Mouse (Mus musculus) c-Kit-positive CD71-positive TER-119-positive erythroid progenitor cells, embryonic 14.5 days (primary cell): Measurements from ENCODE around the gene Mrrf.

Source experiments
- DNase-seq: peaks from one replicate; pipeline ENCODE4 v3.0.0-alpha.2; 2013; ENCODE audit warnings: low spot score

Gene Mrrf

DNA sequence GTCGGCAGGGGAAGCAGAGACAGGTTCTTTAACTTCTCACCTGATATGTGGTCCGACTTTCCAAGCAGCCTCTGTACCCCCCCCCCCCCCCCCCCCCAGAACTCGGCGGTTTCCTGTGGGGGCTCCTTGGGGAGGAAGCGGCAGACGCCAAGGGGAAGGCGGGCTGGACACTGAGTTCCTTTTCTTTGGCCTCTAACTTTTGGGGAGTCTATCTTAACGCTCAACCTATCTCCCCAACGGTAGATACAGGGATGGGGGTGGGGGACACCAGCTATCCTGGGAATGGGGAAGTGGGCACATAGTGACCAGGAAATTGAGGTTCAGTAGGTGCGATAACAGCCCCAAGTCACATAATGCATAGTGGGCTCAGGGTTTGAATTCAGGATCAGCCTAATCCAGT lies 94.8 kb downstream of the Mrrf start:
- DNase-seq = no peak

GRCm38 (mm10) chr2:36234526-36235368 lies 98.6 kb downstream of the Mrrf start:
- no peak for DNase-seq

DNA sequence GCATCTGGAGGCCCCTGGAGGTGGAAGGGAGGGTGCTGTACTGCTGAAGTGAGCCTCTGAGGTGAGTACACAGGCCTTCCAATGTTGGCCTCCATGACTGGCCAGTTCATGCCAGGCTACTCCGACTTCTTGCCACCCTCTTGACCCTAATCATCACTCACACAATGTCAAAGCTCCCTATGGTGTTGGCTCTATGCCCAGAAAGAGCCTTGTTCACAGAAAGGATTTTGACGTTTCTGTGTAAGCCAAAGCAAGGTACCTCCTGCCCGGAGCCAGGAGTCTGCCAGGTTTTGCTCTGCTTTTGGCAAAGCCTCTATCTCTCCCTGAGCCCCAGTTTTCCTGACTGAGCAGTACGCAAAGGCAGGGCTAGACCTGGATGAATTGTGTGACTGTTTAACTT lies 99.7 kb downstream of the Mrrf start:
- DNase-seq = no peak

DNA sequence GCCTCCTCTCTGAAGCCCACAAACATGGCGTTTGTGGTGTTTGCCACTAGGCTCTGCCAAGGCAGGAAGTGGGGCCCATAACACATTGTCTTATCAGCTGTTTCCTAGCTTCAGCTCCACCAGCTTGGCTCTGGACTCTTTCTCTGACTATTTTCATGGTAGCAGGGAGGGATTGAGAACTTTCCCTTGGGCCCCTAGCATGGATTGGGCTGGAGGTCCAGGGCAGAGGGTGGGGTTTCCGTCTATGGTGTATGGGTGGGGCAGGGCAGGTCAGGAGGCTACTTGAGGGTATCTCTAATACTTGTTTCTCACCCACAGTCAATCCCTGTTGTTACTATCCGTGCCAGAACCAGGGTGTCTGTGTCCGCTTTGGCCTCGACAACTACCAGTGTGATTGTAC lies 100.7 kb downstream of the Mrrf start:
- DNase-seq = no peak

DNA sequence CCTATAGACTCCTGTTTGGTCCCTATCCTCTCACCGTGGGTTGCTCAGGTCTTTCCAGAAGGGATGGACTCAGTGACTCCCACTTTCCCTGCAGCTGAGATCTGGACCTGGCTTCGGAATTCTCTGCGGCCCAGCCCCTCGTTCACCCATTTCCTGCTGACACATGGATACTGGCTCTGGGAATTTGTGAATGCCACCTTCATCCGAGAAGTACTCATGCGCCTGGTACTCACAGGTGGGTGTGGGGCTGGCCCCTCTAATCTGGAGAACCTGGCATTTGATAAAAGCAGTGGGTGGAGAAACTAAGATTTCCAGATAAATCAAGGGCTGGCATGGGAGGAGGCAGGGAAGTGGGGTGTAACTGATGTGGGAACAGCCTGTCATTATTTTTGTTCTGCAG lies 101.4 kb downstream of the Mrrf start:
- no peak for DNase-seq

GRCm38 (mm10) chr2:36238467-36238866 lies 102.3 kb downstream of the Mrrf start:
- DNase-seq = no peak

- DNase-seq = no peak
Measured at GRCm38 (mm10) chr2:36238951-36239350, 102.8 kb downstream of the Mrrf start.
